Mouse (Mus musculus) spleen, adult 2 months (tissue): ENCODE results near the gene Scgb2a2. TPM values are rescaled to one million over a fixed set of nuclear protein-coding genes. Genes with fewer than 3 reads are reported as not detected.

Source experiments
- DNase-seq, 2 experiments: peaks; one replicate each; pipeline versions ENCODE4 v3.0.0 to v3.0.0-alpha.2; 2012 to 2021; ENCODE audit warnings: low spot score in 2 of 2, low read depth in 1 of 2
- H3K27ac ChIP-seq: fragments of 200-500 bp; 2 replicates; pipeline ENCODE4 v1.5.1; 2012; ENCODE audit warnings: low read length, inconsistent platforms; ENCODE audit not compliant: insufficient read depth
- H3K27me3 ChIP-seq: fragments of 200-500 bp; 2 replicates; pipeline ENCODE4 v1.6.1; 2012; ENCODE audit warnings: mild to moderate bottlenecking, moderate library complexity, low read length, inconsistent platforms; ENCODE audit not compliant: control insufficient read depth, insufficient read depth
- H3K36me3 ChIP-seq: fragments of 200-500 bp; 2 replicates; pipeline ENCODE4 v1.6.1; 2012; ENCODE audit warnings: mild to moderate bottlenecking, low read length, inconsistent platforms; ENCODE audit not compliant: control insufficient read depth, insufficient read depth
- H3K4me1 ChIP-seq: fragments of 200-500 bp; 2 replicates; pipeline ENCODE4 v1.6.1; 2011; ENCODE audit warnings: inconsistent platforms; ENCODE audit not compliant: control insufficient read depth, insufficient read depth, insufficient read length
- H3K4me3 ChIP-seq: fragments of 200-500 bp; 2 replicates; pipeline ENCODE4 v1.5.1; 2011; ENCODE audit warnings: mild to moderate bottlenecking, inconsistent platforms; ENCODE audit not compliant: insufficient read depth, insufficient read length; ENCODE audit errors: extremely low read depth
- CTCF ChIP-seq: fragments of 200-500 bp; IDR thresholded peaks from 2 replicates; pipeline ENCODE4 v1.5.1; 2011; ENCODE audit warnings: mild to moderate bottlenecking, inconsistent platforms; ENCODE audit not compliant: insufficient read depth, insufficient read length, insufficient replicate concordance; ENCODE audit errors: extremely low read depth
- POLR2A ChIP-seq: fragments of 200-500 bp; IDR thresholded peaks from 2 replicates; pipeline ENCODE4 v1.6.1; 2011; ENCODE audit warnings: low read depth, low read length, inconsistent platforms
- WGBS: fragments of 180-500 bp; shearing (Covaris S2); methylation state at CpG from one replicate; pipeline ENCODE4 v1.1.7; 2018; 5-methylcytosine and 5-hydroxymethylcytosine counted together
- polyA plus RNA-seq: library from polyadenylated mRNA; depleted of rRNA; stranded (reverse); fragments of >200 nt; gene quantifications from 2 replicates; pipeline ENCODE4 v1.2.3, GENCODE M21; 2012

Gene Scgb2a2
- polyA plus RNA-seq, 1 experiment, result not detected

DNA sequence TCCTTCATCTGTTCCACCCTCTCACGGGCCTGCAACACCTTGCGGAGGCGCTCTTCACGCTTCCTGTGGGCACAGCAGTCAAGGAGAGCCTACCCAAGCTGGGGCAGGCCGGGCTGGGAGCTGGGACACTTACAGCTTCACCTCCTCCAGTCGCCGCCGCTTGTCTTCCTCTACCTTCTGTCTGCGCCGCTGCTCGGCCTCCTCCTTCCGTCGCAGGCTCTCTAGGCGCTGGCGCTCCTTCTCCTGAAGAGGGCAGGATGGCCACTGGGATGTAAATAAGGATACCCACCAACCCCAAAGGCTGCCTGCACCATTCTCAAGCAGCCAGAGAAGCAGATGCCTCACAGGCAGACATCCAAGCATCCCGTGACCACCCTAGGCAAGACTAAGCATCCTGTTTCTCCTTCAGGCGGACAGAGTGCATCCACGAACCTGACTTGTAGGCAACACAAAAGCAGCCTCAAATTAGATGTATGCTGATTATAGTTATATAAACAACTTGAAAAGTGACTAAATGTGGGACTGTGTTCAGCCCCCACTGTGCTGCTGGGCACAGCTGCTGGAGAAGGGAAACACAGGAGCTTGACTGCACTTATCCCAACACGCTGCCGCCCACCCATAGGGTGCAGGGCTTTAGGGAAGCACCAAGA is 30.9 kb downstream of the Scgb2a2 start:
- Histone ChIP-seq H3K4me3 (no peak overlapping the region), H3K36me3 (peaks cover 54% of the 10 kb centered on the region), H3K4me1 (no peaks in the 10 kb centered on the region), H3K27me3 (no peaks in the 10 kb centered on the region), H3K27ac (no peak overlapping the region)
- TF ChIP-seq POLR2A, result no peak
- TF ChIP-seq CTCF, result no peak
- WGBS, result 98% methylated on average over 20 of the region's 20 CpGs
- no peak for DNase-seq

DNA sequence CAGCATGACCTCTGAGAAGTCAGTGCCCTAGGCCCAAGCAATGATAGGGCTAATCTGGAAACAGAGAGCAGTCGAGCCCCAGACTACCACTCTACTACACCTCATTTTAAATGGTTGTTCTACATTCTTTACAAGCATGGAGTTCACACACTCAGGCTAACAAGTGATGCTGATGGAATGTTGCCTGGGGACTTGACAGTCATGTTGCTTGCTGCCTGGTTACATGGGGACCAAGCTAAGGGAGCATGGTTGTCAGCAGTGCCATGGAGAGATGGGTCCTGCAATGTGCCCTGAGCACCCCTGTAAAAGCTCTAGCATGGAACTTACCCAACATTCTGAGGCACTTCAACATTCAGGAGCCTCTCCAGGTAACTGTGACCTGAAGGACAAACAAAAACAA is 39.0 kb downstream of the Scgb2a2 start:
- no peak for TF ChIP-seq POLR2A
- TF ChIP-seq CTCF, result no peak
- Histone ChIP-seq H3K4me3 (no peak overlapping the region), H3K27me3 (no peaks in the 10 kb centered on the region), H3K27ac (no peak overlapping the region), H3K36me3 (peaks cover 34% of the 10 kb centered on the region), H3K4me1 (no peaks in the 10 kb centered on the region)
- no peak for DNase-seq
- 95% methylated on average over 1 of the region's 1 CpGs for WGBS

DNA sequence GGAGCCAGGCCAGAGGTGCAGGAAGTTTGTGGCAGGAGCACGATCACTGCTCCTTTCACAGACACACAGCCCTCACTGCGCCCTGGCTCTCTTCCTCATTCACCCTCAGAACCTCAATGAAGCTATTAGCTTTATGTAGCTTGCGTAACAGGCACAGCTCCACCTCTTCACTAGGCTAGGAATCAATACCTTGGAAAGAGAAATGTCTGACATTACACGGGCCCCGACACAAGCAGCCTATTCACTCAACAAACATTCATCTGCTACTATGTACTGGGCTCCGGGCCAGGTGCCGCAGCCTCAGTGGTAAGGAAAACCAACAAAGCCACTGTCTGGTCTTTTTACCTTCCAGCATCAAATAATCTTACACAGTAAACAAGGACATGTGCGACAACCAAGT is 39.4 kb downstream of the Scgb2a2 start:
- no peak for TF ChIP-seq POLR2A
- no peak for TF ChIP-seq CTCF
- Histone ChIP-seq H3K27me3 (no peaks in the 10 kb centered on the region), H3K4me1 (no peaks in the 10 kb centered on the region), H3K36me3 (peaks cover 34% of the 10 kb centered on the region), H3K4me3 (no peak overlapping the region), H3K27ac (no peak overlapping the region)
- 87% methylated on average over 8 of the region's 8 CpGs for WGBS
- no peak for DNase-seq

DNA sequence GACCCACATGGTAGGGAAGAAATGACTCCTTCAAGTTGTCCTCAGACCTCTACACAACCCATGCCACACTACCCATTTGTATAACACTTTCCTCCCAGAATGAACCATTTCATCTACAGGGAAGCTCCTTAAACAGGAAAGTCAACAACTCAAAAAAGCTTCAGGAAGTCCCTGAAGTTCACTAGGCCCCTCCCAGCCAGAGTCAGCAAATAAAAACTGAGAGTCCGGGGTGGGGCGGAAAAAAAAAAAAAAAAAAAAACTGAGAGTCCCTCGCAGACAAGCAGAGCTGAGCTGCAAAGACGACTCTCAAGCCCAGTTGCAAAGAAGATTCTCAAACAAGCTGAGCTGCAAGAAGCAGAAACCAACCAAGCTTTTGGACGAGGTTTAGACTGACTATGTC is 48.7 kb downstream of the Scgb2a2 start:
- DNase-seq, result no peak
- no peak overlapping the region for H3K27ac ChIP-seq
- WGBS, result 73% methylated on average over 5 of the region's 5 CpGs
- TF ChIP-seq CTCF (no peak), POLR2A (no peak)
- peaks cover 10% of the 10 kb centered on the region for H3K36me3 ChIP-seq
- no peaks in the 10 kb centered on the region for H3K27me3 ChIP-seq
- peaks cover 11% of the 10 kb centered on the region; the same call in 1 of the 2 replicates for H3K4me1 ChIP-seq
- H3K4me3 ChIP-seq, result no peak overlapping the region

DNA sequence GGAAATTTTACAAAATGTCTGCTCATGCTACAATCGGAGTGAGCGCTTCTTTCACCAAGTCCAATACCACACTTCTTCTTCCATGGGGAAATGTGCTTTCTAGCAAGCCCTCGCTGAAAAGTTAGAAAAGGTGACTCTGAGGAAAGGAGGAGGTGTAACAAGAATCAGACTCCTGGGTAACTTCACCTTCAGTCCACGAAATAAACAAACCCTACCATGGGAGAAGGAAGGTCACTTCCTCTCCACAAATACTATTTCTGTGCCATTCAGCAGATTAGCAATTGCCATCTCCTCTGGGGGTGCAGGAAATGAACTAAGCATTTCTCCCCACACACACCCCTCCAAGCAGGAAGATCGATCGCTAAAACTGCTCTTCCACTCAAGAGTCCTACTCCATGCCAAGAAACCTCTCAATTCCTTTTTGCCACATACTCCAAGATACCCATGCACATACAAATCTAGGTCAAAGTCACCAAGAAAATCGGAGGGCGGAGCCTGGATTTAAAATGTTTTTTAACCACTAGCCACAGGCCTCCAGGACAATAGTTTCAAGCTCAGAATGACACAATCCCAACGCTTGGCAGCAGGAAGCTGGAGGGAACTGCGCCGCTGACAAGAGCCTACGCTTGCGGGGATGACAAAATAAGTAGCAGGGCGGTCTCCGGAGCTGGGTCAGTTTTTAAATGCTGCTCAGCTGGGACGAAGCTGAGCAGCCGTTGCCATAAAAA is 51.1 kb downstream of the Scgb2a2 start:
- WGBS, result 6% methylated on average over 17 of the region's 17 CpGs
- peaks cover 2% of the 10 kb centered on the region; the same call in 1 of the 2 replicates for H3K36me3 ChIP-seq
- no peak for DNase-seq
- H3K27me3 ChIP-seq, result no peaks in the 10 kb centered on the region
- peaks cover 11% of the 10 kb centered on the region; the same call in 1 of the 2 replicates for H3K4me1 ChIP-seq
- TF ChIP-seq POLR2A (no peak), CTCF (no peak)
- H3K27ac ChIP-seq, result peak overlapping the region; percentile 22
- H3K4me3 ChIP-seq, result peak overlapping the region; percentile 74

DNA sequence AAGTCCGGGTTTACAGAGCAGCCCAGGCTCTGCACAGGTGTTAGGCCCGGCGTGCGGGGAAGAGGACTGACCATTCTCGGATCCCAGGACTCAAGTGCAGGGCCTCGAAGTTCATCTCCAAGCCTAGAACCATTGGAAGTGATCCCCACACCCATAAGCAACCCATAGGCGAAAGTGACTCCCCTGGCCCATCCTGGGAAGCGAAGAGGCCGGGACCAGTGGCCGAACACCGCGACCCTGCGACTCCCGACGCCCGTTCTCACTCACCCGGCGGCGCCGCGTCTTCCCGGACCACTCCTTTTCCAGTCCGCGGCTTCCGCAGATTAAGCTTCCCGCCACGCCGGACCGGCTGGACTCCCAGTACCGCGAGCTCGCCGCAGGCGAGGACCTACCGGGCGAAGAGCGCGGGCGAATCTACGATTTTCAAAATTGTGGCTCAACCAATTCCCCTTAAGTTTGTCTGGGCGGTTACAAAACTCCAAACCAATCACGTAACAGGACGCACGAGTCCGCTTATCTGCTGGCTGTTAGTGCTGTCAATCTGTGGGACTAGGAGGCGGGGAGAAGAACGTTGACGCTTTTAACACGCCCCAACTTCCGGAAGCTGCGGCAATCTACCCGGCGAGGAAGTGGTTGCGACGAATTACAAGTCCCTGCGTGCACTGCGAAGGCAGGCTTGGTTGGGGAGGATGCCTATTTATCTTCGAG is 51.9 kb downstream of the Scgb2a2 start, which contains the start of gene Incenp:
TSS of gene Incenp (minus strand) at position 480 of the 708 bp plus-strand sequence.
- Histone ChIP-seq H3K4me1 (peaks cover 11% of the 10 kb centered on the region; the same call in 1 of the 2 replicates), H3K36me3 (peaks cover 2% of the 10 kb centered on the region; the same call in 1 of the 2 replicates), H3K4me3 (peak within 1 kb of the TSS; percentile 74), H3K27me3 (no peaks in the 10 kb centered on the region), H3K27ac (peak within 1 kb of the TSS; percentile 88)
- DNase-seq, result peak; percentile 92 to 99
- TF ChIP-seq CTCF (no peak), POLR2A (peak; percentile 92)
- under 1% methylated on average over 58 of the region's 58 CpGs for whole genome bisulfite sequencing
